Mouse (Mus musculus): ENCODE data around the gene Gm20809. TPM values are rescaled to one million over a fixed set of nuclear protein-coding genes. Genes with fewer than 3 reads are reported as not detected.
"Not testable (repeated sequence)": the region's sequence is repeated elsewhere in the genome, so short reads cannot be mapped to it uniquely, and the experiment has no call there.

Gene Gm20809
- not detected in 2 replicates for polyA plus RNA-seq (2012; rRNA removed)
- polyA plus RNA-seq (2014; fragmentation: Nextera tagmentation; extraction: Ambion mirVana) = not detected in 2 replicates

DNA sequence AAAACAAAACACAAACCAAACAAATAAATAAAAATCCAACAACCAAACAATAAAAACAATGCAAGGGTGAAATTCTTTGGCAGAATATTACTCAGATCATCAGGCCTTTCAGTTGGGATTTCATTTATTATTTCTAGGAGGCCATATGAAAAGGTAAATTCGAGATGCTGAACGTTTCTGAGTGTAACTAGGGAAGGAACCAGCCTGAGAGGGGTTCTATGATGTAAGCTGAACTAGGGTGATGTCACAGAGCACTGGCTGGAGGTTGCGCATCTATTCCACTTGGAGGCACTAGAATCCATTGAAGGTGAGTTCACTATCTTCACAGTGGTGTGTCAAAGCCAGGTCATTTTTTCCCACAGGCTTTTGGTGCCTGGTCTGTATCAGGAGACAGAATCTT is at the start of gene Gm20809:
Gm20809 (plus strand) TSS at position 301 of the 400 bp plus-strand sequence.
- H3K9me3 ChIP-seq (ENCODE audit: control insufficient read depth, low read length); H3K4me2 ChIP-seq (ENCODE audit: low read depth); ATAC-seq (ENCODE audit: insufficient read depth); H3K4me1 ChIP-seq (replicated peaks; ENCODE audit: control insufficient read depth in 2 of 2, insufficient read depth in 2 of 2, low read length in 1 of 2); H3K27ac ChIP-seq; H3K36me3 ChIP-seq (replicated peaks; ENCODE audit: control insufficient read depth, insufficient read depth, low read depth); DNase-seq (ENCODE audit: low read depth in 3 of 3, low spot score in 3 of 3); H3K4me3 ChIP-seq (ENCODE audit: insufficient read depth in 1 of 2, low read depth in 2 of 2, low read length in 2 of 2); H3K27me3 ChIP-seq (ENCODE audit: control insufficient read depth, insufficient read depth, low read length); H3K9ac ChIP-seq (replicated peaks): not testable (repeated sequence)
- no CpG with 5 or more reads among the region's 3 CpGs for WGBS (ENCODE audit: insufficient replicate concordance)

All from liver, embryonic 14.5 days (tissue).